Mouse (Mus musculus): ENCODE results near the gene Usp15. TPM values are rescaled to one million over a fixed set of nuclear protein-coding genes. Genes with fewer than 3 reads are reported as not detected.
A peak's percentile ranks its signal among the peaks of the same experiment; 100 is the strongest.
"Not testable (repeated sequence)": the region's sequence is repeated elsewhere in the genome, so short reads cannot be mapped to it uniquely, and the experiment has no call there.

The Usp15 gene
- polyA plus RNA-seq (2015; fragmentation: Nextera tagmentation; extraction: Ambion mirVana): 68.4 and 69.8 TPM in 2 replicates

DNA sequence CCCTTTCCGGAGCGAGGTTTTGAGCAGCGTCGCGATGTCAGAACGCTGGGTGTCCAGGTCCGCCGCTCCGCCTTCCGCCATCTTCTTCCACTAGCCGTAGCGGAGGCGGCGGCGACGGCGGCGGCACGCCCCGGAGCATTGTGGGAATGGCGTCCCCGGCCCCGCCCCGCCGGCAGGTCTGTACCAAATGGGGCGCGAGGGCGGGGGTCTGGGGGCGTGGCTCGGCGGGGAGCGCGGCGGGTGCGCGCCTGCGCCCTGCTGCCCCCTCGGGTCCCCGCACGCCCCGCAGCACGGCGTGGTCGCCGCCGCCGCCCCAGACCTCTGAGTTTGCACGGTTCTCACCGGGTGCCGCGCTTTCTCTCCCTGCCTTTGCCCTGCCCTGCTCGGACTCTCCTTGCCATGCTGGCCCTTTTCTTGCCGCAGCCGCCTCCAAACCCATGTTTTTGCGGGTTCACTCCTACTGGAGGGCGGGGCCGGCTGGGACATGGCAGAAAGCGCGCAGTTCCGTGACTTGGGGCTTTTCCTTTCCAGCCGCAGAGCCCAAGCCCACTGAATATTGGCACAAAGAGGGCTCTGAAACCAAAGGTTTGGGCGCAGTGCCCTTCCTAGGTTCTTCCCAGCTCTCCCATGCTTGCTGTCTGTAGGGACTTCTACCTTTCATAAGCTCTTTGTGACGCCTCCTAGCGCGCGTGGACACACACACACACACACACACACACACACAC lies at the start of gene Usp15:
Usp15 (minus strand) TSS at position 161 of the 725 bp plus-strand sequence.
- H3K36me3 ChIP-seq: no peaks in the 10 kb centered on the region
- ATAC-seq (ENCODE audit: borderline replicate concordance, extremely low read depth, low FRiP score, low TSS enrichment): peak; percentile 93
- WGBS: 0% methylated on average over 48 of the region's 66 CpGs

DNA sequence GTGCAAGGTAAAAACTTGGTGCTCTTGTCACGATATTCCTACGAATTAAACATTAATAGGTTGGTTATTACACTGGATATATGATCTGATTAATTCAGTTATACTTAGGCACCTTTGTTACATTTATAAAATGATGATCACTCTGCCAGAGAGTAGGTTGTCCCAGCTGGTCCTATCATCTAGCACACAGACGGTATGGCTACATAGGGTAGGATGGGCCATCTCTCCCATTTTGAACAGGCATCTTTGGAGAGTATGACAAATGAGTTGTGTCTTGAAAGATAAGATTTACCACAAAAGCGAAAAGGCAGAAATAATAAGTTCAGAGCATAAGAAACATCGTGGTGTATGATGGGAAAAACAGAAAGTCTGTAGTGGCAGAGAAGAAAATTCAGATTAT lies 32.6 kb upstream of the Usp15 start:
- Histone ChIP-seq H3K4me3 (no peak overlapping the region), H3K9ac (no peak overlapping the region), H3K36me3 (no peaks in the 10 kb centered on the region), H3K4me1 (no peaks in the 10 kb centered on the region), H3K27me3 (no peaks in the 10 kb centered on the region), H3K27ac (no peak overlapping the region), H3K9me3 (no peaks in the 10 kb centered on the region), H3K4me2 (no peak overlapping the region)
- 83% methylated on average over 5 of the region's 5 CpGs for WGBS
- ATAC-seq (ENCODE audit: borderline replicate concordance, extremely low read depth, low FRiP score, low TSS enrichment): no peak

More for the DNA sequence above, at the start of gene Usp15:
- peak within 1 kb of the TSS; percentile 84 for H3K27ac ChIP-seq
- peak within 1 kb of the TSS; percentile 99 for H3K4me3 ChIP-seq
- peaks cover 20% of the 10 kb centered on the region for H3K4me1 ChIP-seq
- H3K4me2 ChIP-seq: peak within 1 kb of the TSS; percentile 62
- peak within 1 kb of the TSS; percentile 86 for H3K9ac ChIP-seq
- H3K27me3 ChIP-seq: no peaks in the 10 kb centered on the region
- no peaks in the 10 kb centered on the region for H3K9me3 ChIP-seq

- Histone ChIP-seq H3K27me3 (no peaks in the 10 kb centered on the region), H3K36me3 (no peaks in the 10 kb centered on the region), H3K9me3 (no peaks in the 10 kb centered on the region), H3K4me1 (no peaks in the 10 kb centered on the region), H3K4me2 (no peak overlapping the region), H3K9ac (no peak overlapping the region), H3K27ac (no peak overlapping the region), H3K4me3 (no peak overlapping the region)
- ATAC-seq (ENCODE audit: borderline replicate concordance, extremely low read depth, low FRiP score, low TSS enrichment): no peak
- 85% methylated on average over 5 of the region's 5 CpGs for WGBS
Measured at GRCm38 (mm10) chr10:123222785-123223184, 26.0 kb upstream of the Usp15 start.

DNA sequence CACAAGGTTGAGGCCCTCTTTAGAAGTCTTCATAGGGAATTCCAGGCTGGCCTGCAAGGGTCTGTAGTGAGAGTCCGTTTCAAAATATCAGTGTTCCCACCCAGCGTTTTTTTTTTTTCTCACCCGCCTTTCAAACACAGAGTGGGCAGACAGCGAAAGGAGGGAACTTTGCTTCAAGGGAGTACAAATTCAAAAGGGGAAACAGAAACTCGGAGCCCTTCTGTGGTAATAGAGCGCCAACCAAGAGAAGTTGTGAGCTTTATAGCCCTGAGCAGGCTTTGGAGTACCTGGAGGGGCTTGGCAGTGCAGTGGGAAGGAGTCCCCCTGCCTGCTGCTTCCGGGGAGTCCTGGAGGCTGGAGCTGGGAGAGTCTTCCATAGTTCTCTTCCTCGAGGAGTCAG lies 12.7 kb upstream of the Usp15 start:
- no peaks in the 10 kb centered on the region for H3K36me3 ChIP-seq
- no peaks in the 10 kb centered on the region for H3K9me3 ChIP-seq
- no peak overlapping the region for H3K4me2 ChIP-seq
- no peaks in the 10 kb centered on the region for H3K4me1 ChIP-seq
- no peak overlapping the region for H3K9ac ChIP-seq
- H3K4me3 ChIP-seq: no peak overlapping the region
- H3K27ac ChIP-seq: no peak overlapping the region
- no peak for ATAC-seq (ENCODE audit: borderline replicate concordance, extremely low read depth, low FRiP score, low TSS enrichment)
- no peaks in the 10 kb centered on the region for H3K27me3 ChIP-seq
- 71% methylated on average over 8 of the region's 8 CpGs for WGBS

DNA sequence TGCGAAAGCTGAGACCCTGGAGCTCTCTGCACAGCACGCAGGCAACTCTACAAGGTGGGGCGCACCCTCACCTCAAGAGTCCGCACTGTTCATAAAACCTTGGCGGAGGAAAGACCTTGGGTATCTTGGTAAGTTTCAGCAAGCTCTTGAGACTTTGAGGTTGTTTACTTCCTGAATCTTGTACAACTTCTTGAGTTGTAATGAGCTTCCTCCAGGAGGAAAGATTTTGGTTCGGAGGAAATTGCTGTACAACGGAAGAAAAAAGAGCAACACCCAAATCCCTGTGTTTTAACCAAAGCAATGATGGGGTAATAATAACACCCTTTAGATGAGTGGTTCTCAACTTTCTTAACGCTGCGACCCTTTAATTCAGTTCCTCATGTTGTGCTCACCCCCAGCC lies 11.5 kb upstream of the Usp15 start:
- Histone ChIP-seq H3K36me3 (no peaks in the 10 kb centered on the region), H3K27me3 (no peaks in the 10 kb centered on the region), H3K9me3 (no peaks in the 10 kb centered on the region), H3K27ac (no peak overlapping the region), H3K4me2 (no peak overlapping the region), H3K9ac (no peak overlapping the region), H3K4me1 (no peaks in the 10 kb centered on the region), H3K4me3 (no peak overlapping the region)
- no peak for ATAC-seq (ENCODE audit: borderline replicate concordance, extremely low read depth, low FRiP score, low TSS enrichment)
- 86% methylated on average over 9 of the region's 9 CpGs for WGBS

DNA sequence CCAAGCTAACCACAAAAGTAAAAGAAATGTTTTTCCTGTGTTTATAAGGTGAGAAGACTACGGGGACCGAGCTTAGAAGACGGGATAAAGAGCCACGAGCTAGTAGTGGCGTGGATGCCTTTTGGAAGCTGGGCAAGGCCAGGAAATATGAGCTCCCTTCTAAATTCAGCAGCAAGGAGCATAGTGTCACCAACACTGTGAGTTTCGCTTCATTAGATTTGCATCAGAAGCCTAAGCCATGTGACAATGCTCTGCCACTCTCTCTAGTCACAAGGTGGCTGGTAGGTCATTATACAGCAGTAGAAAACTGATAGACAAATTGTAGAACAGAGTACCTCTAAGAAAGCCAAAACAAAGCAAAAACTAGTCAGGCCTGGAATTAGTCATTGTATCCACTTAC lies 9.3 kb upstream of the Usp15 start:
- no peak for ATAC-seq (ENCODE audit: borderline replicate concordance, extremely low read depth, low FRiP score, low TSS enrichment)
- Histone ChIP-seq H3K4me2 (no peak overlapping the region), H3K27ac (no peak overlapping the region), H3K9me3 (no peaks in the 10 kb centered on the region), H3K9ac (no peak overlapping the region), H3K4me1 (no peaks in the 10 kb centered on the region), H3K36me3 (no peaks in the 10 kb centered on the region), H3K4me3 (no peak overlapping the region), H3K27me3 (no peaks in the 10 kb centered on the region)
- 89% methylated on average over 6 of the region's 6 CpGs for WGBS

GRCm38 (mm10) chr10:123205364-123205763 lies 8.6 kb upstream of the Usp15 start:
- H3K36me3 ChIP-seq; H3K27ac ChIP-seq; H3K4me2 ChIP-seq; H3K9ac ChIP-seq; H3K4me3 ChIP-seq; H3K4me1 ChIP-seq; H3K27me3 ChIP-seq; ATAC-seq (ENCODE audit: borderline replicate concordance, extremely low read depth, low FRiP score, low TSS enrichment); H3K9me3 ChIP-seq: not testable (repeated sequence)
- 94% methylated on average over 3 of the region's 3 CpGs for WGBS

DNA sequence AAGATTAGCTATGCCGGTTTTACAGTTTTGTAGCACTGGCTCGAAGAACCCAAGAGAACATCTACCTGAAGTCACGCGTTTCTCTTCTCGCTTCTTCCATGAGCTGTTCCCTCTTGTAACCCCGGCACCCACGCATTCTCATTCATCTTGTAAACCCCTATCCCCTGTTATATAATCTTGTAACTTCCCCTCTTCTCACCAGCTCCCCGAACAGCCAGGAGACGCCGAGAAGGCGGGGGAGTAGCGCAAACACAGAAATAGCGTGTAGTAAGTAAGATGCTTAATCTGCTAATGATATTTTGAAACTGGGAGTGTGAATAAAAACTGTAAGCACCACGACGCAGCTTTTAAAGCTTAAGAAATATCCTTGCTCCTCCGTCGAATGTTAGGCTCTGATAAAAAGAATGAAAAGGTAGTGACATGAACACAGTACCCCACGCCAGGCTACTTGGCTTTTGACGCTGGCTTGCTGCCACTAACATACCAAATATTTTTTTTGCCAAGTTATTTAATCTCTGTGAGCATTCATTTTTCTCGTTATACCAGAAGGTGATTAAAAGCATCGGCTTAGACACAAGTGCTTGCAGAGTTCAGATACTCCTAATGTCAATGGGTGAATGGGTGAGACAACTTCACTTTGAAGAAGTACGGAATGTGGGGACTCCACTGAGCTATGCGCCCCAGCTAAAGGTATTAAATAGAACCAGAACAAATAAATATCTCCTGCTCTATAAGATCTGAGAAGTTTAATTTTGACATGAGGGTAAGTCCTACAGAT lies 5.4 kb upstream of the Usp15 start:
- no peak overlapping the region for H3K9ac ChIP-seq
- no peaks in the 10 kb centered on the region for H3K9me3 ChIP-seq
- H3K4me2 ChIP-seq: no peak overlapping the region
- 64% methylated on average over 23 of the region's 23 CpGs for whole genome bisulfite sequencing
- H3K27ac ChIP-seq: no peak overlapping the region
- 0 out of 2 replicates have a peak, but pooled peaks cover 10% of the 10 kb centered on the region for H3K4me1 ChIP-seq
- H3K36me3 ChIP-seq: no peaks in the 10 kb centered on the region
- no peak for ATAC-seq (ENCODE audit: borderline replicate concordance, extremely low read depth, low FRiP score, low TSS enrichment)
- H3K27me3 ChIP-seq: no peaks in the 10 kb centered on the region
- H3K4me3 ChIP-seq: no peak overlapping the region

DNA sequence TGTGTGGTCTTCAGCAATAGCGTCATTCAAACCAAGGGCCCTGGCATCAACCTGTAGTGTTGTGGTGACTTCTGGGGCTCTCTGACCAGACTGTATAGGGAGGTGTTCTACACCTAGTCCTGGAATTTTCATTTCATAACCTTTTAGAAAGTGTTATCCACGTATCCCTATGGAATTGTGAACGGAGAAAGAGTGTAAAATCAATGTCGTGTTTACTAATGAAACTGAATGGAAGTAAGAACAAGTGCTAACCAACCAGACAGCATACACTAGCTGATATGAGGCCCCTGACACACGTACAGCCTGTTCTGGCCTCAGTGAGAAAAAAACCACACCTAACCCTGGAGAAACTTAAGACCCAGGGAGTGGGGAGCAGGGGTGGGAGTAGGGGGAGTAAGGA lies 4.6 kb upstream of the Usp15 start:
- Histone ChIP-seq H3K9me3 (no peaks in the 10 kb centered on the region), H3K27me3 (no peaks in the 10 kb centered on the region), H3K36me3 (no peaks in the 10 kb centered on the region), H3K27ac (no peak overlapping the region), H3K4me3 (no peak overlapping the region), H3K4me1 (0 out of 2 replicates have a peak, but pooled peaks cover 10% of the 10 kb centered on the region), H3K4me2 (no peak overlapping the region), H3K9ac (no peak overlapping the region)
- ATAC-seq (ENCODE audit: borderline replicate concordance, extremely low read depth, low FRiP score, low TSS enrichment): no peak
- WGBS: 85% methylated on average over 5 of the region's 5 CpGs

- Histone ChIP-seq H3K9me3 (no peaks in the 10 kb centered on the region), H3K9ac (no peak overlapping the region), H3K4me2 (no peak overlapping the region), H3K4me1 (0 out of 2 replicates have a peak, but pooled peaks cover 10% of the 10 kb centered on the region), H3K27me3 (no peaks in the 10 kb centered on the region), H3K36me3 (no peaks in the 10 kb centered on the region), H3K4me3 (no peak overlapping the region), H3K27ac (no peak overlapping the region)
- WGBS: 88% methylated on average over 5 of the region's 5 CpGs
- ATAC-seq (ENCODE audit: borderline replicate concordance, extremely low read depth, low FRiP score, low TSS enrichment): no peak
Measured at GRCm38 (mm10) chr10:123200996-123201395, 4.2 kb upstream of the Usp15 start.

DNA sequence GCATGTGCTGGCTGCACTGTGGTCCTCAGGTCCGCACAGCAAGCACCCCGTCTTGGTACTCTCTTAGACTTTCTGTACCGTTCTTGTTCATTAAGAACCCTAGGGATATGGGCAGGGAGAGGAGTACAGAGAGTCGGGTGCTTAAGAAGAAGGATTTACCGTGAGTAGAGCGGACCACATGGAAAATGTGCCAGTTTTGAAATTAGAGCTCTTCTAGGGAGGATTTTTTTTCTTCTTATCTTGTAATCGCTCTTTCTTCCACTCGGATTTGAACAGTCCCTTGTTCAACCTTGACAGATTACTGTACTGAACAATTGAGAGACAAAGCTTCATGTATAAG lies 3.5 kb upstream of the Usp15 start:
- H3K36me3 ChIP-seq: no peaks in the 10 kb centered on the region
- H3K27me3 ChIP-seq: no peaks in the 10 kb centered on the region
- peaks cover 16% of the 10 kb centered on the region for H3K4me1 ChIP-seq
- ATAC-seq (ENCODE audit: borderline replicate concordance, extremely low read depth, low FRiP score, low TSS enrichment): no peak
- no peak overlapping the region for H3K4me2 ChIP-seq
- no peaks in the 10 kb centered on the region for H3K9me3 ChIP-seq
- no peak overlapping the region for H3K4me3 ChIP-seq
- H3K27ac ChIP-seq: no peak overlapping the region
- no peak overlapping the region for H3K9ac ChIP-seq
- 76% methylated on average over 8 of the region's 8 CpGs for WGBS

- WGBS: 75% methylated on average over 19 of the region's 19 CpGs
- Histone ChIP-seq H3K9me3 (no peaks in the 10 kb centered on the region), H3K4me1 (peaks cover 20% of the 10 kb centered on the region), H3K27ac (no peak overlapping the region), H3K9ac (no peak overlapping the region), H3K27me3 (no peaks in the 10 kb centered on the region), H3K4me2 (no peak overlapping the region), H3K4me3 (no peak overlapping the region), H3K36me3 (no peaks in the 10 kb centered on the region)
- no peak for ATAC-seq (ENCODE audit: borderline replicate concordance, extremely low read depth, low FRiP score, low TSS enrichment)
Measured at GRCm38 (mm10) chr10:123199615-123200319, 3.0 kb upstream of the Usp15 start.
